Mouse (Mus musculus) megakaryocyte, embryonic 14.5 days (primary cell): ENCODE measurements around the gene Grm8.

Source experiments
- FLI1 ChIP-seq: IDR thresholded peaks from 2 replicates; pipeline ENCODE4 v1.6.1; 2012; ENCODE audit warnings: low read length, inconsistent platforms, mixed read lengths
- GATA1 ChIP-seq: IDR thresholded peaks from 3 replicates; pipeline ENCODE4 v1.6.1; 2012; ENCODE audit warnings: mixed read lengths, low read length, inconsistent platforms, borderline replicate concordance

GRCm38 (mm10) chr6:27968859-27969258 lies 166.1 kb downstream of the Grm8 start:
- no peak for TF ChIP-seq GATA1
- TF ChIP-seq FLI1 = no peak
